Mouse (Mus musculus) thymus, adult 2 months (tissue): ENCODE measurements around the gene Dars. TPM values are rescaled to one million over a fixed set of nuclear protein-coding genes. Genes with fewer than 3 reads are reported as not detected.

Experiments used
- DNase-seq: peaks from one replicate; pipeline ENCODE4 v3.0.0; 2021
- H3K27ac ChIP-seq: fragments of 200-500 bp; 2 replicates; pipeline ENCODE4 v1.5.1; 2012; ENCODE audit warnings: low read length, control low read depth; ENCODE audit not compliant: control insufficient read depth, insufficient read depth
- H3K27me3 ChIP-seq: fragments of 200-500 bp; 2 replicates; pipeline ENCODE4 v1.6.1; 2012; ENCODE audit warnings: mild to moderate bottlenecking, low read length, moderate library complexity, mixed read lengths; ENCODE audit not compliant: control insufficient read depth, insufficient read depth
- H3K36me3 ChIP-seq: fragments of 200-500 bp; 2 replicates; pipeline ENCODE4 v1.6.1; 2012; ENCODE audit warnings: mild to moderate bottlenecking, low read length, moderate library complexity; ENCODE audit not compliant: control insufficient read depth, insufficient read depth
- H3K4me1 ChIP-seq: fragments of 200-500 bp; replicated peaks from 2 replicates; pipeline ENCODE4 v1.6.1; 2012; ENCODE audit warnings: low read length; ENCODE audit not compliant: control insufficient read depth, insufficient read depth
- H3K4me3 ChIP-seq: fragments of 200-500 bp; 2 replicates; pipeline ENCODE4 v1.5.1; 2012; ENCODE audit warnings: mild to moderate bottlenecking, low read length, control low read depth, moderate library complexity; ENCODE audit not compliant: control insufficient read depth, insufficient read depth
- CTCF ChIP-seq: fragments of 200-500 bp; IDR thresholded peaks from 2 replicates; pipeline ENCODE4 v1.5.1; 2012; ENCODE audit warnings: mild to moderate bottlenecking, control low read depth, low read length, moderate library complexity, borderline replicate concordance; ENCODE audit not compliant: control insufficient read depth, poor library complexity, insufficient read depth; ENCODE audit errors: extremely low read depth
- POLR2A ChIP-seq: fragments of 200-500 bp; IDR thresholded peaks from 2 replicates; pipeline ENCODE4 v1.6.1; 2012; ENCODE audit warnings: mild to moderate bottlenecking, low read length, control low read depth, moderate library complexity; ENCODE audit not compliant: control insufficient read depth, poor library complexity, insufficient read depth; ENCODE audit errors: extremely low read depth
- WGBS: fragments of 180-500 bp; shearing (Covaris S2); methylation state at CpG from one replicate; pipeline ENCODE4 v1.1.7; 2018; 5-methylcytosine and 5-hydroxymethylcytosine counted together
- polyA plus RNA-seq: library from polyadenylated mRNA; depleted of rRNA; stranded (reverse); fragments of >200 nt; gene quantifications from 2 replicates; pipeline ENCODE4 v1.2.3, GENCODE M21; 2012

Dars gene
- polyA plus RNA-seq, 1 experiment: 17.6 TPM

DNA sequence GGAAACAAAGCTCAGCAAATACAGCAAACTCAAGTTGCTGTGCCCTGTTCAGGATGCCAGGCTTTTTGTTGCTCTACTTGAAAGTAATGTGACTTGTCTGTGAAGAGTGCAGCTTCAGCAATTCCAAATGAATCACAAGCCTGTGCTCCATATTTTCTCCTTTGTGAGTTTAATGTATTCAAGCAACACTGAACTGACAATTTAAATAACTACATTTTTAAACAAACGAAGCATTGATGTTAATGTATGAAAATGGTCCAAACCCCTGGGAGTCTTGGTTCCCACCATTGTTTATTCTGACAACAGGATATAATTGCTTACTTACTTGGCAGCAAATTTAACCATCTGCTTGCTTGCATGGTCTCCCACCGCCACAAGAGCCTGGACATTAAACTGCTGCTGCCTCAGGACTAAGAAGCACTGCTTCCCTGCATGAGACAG is 12.1 kb downstream of the Dars start:
- no peak overlapping the region for H3K27ac ChIP-seq
- no peak for DNase-seq
- H3K27me3 ChIP-seq: no peaks in the 10 kb centered on the region
- 90% methylated on average over 2 of the region's 2 CpGs for WGBS
- no peak for TF ChIP-seq CTCF
- TF ChIP-seq POLR2A: no peak
- H3K36me3 ChIP-seq: peaks cover 41% of the 10 kb centered on the region
- H3K4me1 ChIP-seq: no peaks in the 10 kb centered on the region
- no peak overlapping the region for H3K4me3 ChIP-seq

DNA sequence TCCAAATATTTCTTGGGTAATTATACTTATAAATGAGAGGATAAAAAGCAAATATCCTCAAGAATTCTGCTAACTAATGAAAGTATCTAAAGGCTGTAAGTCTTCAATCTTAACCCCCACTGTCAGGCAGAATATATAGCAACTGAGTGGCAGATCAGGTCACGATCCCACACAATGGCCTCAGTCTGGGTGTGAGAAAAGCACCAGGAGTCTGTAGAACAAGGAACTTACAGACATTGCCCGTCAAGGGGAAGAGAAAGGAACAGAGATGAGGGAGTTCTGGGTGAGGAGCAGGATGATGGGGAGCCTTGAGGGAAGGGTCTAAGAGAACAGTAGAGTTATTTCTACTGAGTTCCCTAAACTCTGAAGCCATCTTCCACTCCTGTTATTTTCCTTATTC is 16.2 kb downstream of the Dars start:
- H3K27ac ChIP-seq: no peak overlapping the region
- no peaks in the 10 kb centered on the region for H3K4me1 ChIP-seq
- no peak for DNase-seq
- WGBS: 93% methylated on average over 2 of the region's 2 CpGs
- no peak overlapping the region for H3K4me3 ChIP-seq
- TF ChIP-seq POLR2A (no peak), CTCF (no peak)
- H3K27me3 ChIP-seq: no peaks in the 10 kb centered on the region
- peaks cover 55% of the 10 kb centered on the region for H3K36me3 ChIP-seq

DNA sequence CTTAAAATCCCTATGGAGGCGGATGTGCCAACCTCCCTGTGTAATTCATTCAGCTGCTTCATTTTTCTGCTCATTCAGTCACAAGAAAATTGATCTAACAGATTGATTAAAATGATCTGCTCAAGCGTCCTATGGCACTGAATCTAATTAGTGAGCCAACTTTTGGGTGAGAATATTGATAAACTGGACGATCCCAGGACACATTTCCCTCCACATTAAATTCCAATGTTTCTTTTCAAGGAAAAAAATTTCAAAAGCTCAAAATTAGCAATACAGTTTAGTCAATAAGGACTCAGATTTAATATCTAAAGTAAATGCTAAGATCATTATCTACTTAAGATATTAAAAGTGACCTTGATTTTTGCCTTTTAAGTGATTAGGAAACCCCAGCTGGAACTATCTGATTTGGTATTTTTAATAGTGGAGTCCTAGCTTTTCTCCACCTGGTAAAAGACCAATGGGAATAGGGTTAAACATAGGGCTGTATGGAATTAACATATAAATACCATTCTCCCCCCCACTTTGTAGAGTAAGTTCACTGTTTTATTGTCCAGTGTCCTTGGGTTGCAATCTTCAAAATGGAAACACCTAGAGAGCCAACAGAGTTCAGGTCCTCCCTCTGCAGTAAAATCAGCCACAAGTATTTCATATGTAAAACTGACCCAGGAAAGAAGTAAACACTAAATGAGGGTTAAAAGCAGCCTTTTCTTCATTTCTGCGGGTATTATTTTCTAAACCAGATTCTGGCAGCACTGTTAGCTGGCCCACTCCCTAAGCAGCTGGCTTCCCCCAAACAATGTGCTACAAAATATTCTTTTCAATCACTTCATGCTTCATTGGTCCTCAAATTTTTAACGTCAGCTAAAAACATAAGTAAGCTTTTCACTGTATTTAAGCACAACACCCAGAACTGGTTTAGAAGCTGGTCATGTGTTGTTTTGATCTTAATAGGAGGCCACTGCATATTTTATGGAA is 16.9 kb downstream of the Dars start:
- Histone ChIP-seq H3K4me1 (no peaks in the 10 kb centered on the region), H3K27ac (no peak overlapping the region), H3K36me3 (peaks cover 52% of the 10 kb centered on the region), H3K4me3 (no peak overlapping the region), H3K27me3 (no peaks in the 10 kb centered on the region)
- 91% methylated on average over 5 of the region's 5 CpGs for WGBS
- DNase-seq: no peak
- TF ChIP-seq POLR2A (no peak), CTCF (no peak)

DNA sequence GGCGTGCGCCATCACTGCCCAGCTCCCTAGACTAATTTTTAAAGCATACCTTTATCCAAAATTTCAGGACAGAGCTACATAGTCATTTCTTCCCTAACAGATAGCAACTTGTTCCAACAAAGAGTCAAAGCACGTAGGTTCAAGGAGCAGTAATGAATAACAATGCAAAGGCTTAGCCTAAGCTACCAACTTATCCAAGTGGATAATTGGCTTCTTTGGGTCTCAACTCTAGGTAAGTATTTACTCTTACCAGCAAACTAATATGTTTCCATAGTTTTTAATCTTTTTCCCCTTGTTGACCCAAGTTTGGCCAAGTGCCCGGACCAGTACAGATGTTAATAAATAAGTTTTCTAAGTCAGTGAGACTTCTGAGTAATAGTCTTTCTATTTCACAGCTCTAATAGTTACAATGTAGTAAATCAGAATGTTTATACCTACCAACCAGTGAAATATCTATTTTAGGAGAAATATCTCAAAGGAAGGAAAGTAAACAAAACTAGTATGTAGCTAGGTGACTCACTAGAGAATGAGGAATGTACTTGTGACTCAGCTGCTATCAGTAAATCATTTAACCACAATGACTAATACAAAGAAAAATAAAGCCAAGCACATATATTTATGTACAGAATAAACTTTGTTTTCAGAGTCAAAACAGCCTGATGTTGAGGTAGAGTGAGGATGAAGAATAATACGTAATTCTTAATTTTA is 18.3 kb downstream of the Dars start:
- WGBS: 98% methylated on average over 5 of the region's 5 CpGs
- TF ChIP-seq POLR2A (no peak), CTCF (no peak)
- no peaks in the 10 kb centered on the region for H3K4me1 ChIP-seq
- DNase-seq: no peak
- no peak overlapping the region for H3K27ac ChIP-seq
- no peaks in the 10 kb centered on the region for H3K27me3 ChIP-seq
- H3K36me3 ChIP-seq: peaks cover 44% of the 10 kb centered on the region
- H3K4me3 ChIP-seq: no peak overlapping the region

DNA sequence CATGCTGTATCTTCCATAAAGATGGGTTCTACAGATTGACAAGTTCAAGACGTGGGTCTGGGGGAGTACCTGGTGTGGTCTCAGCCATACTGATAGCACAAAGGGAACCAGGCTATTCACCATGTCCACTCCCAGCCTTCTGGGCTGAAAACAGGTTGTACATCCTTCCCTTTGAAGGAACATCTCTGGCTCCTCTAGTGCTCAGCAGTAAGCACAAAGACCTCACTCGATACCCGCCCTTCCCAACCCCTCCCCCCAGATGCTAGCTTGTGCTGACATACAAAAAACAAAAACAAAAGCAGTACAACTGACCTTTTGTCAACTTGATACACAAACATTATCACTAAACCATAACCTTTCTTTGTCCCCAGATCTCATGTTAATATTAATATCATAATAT is 22.5 kb downstream of the Dars start:
- WGBS: 95% methylated on average over 3 of the region's 3 CpGs
- TF ChIP-seq POLR2A (no peak), CTCF (no peak)
- no peak overlapping the region for H3K27ac ChIP-seq
- peaks cover 30% of the 10 kb centered on the region for H3K36me3 ChIP-seq
- no peaks in the 10 kb centered on the region for H3K4me1 ChIP-seq
- no peak overlapping the region for H3K4me3 ChIP-seq
- no peaks in the 10 kb centered on the region for H3K27me3 ChIP-seq
- DNase-seq: no peak

DNA sequence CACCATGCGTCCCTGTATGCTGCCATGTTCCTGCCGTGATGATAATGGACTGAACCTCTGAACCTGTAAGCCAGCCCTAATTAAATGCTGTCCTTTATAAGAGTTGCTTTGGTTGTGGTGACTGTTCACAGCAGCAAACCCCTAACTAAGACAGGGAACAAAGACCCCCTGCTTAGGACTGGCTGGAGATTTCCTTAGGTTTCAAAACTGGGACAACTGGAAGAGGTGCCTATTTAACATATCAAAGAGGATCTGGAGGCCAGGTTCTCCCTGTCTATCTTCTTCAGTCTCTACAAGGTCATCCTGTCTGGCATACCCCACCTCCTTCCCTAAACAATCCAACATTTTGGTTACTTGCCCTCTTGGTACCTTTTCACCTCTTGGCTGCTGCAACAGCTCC is 24.8 kb downstream of the Dars start:
- Histone ChIP-seq H3K4me1 (no peaks in the 10 kb centered on the region), H3K27ac (no peak overlapping the region), H3K4me3 (no peak overlapping the region), H3K27me3 (no peaks in the 10 kb centered on the region), H3K36me3 (peaks cover 30% of the 10 kb centered on the region)
- no peak for DNase-seq
- 99% methylated on average over 2 of the region's 2 CpGs for WGBS
- TF ChIP-seq CTCF (no peak), POLR2A (no peak)
